Mouse (Mus musculus) adrenal gland, postnatal 14 days (tissue): ENCODE data around the gene Optn. TPM values are rescaled to one million over a fixed set of nuclear protein-coding genes. Genes with fewer than 3 reads are reported as not detected.

ENCODE experiments used
- DNase-seq: peaks from one replicate; pipeline ENCODE4 v3.0.0; 2021; ENCODE audit warnings: mixed read lengths
- total RNA-seq: library from RNA; stranded (reverse); gene quantifications from 2 replicates; pipeline ENCODE4 v1.2.3, GENCODE M21; 2021

Optn gene
- total RNA-seq, 1 experiment from 2014 or later = 77.7 TPM

- no peak for DNase-seq
These were observed 31.2 kb downstream of the Optn start for GRCm38 (mm10) chr2:5032665-5033064.

- no peak for DNase-seq
These were observed 32.6 kb downstream of the Optn start for GRCm38 (mm10) chr2:5031215-5031614.

DNA sequence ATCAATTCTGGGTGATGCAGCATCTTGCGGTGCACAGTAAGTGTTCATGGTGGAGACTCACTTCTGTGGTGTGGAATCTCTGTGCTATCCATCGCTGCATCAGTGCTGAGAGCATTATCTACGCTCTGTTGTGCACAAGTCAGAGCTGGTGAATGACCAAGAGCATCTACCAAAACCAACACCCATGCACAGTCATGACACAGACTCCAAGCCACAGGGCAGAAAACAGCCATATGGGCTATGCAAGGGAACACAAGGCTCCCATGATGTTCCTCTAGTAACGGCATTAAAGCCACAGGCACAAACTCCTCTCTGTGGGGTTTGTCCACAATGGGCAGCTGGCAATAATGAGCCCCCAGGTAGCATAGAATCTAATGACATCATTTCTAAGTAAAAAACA lies 34.0 kb downstream of the Optn start:
- DNase-seq = no peak

- no peak for DNase-seq
These were observed 35.8 kb downstream of the Optn start for GRCm38 (mm10) chr2:5028047-5028446.

DNA sequence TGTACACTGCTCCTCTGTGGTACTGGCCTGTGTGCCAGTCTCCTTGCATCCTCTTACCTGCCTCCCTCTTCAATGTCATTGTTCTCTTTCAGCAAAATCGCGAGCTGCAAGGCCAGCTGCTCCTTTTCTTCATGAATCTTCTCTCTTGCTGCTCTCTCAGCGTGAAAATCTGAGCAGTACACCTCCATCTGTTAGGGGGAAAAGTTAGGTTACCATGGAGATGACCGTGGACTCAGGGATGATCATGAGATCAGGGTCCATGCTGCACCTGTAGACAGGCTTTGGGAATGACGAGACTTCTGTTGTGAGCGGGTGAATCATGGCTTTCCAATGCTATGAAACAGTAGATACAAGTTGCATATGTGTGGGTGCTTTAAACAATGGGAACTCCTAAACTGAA lies 36.8 kb downstream of the Optn start:
- DNase-seq = no peak

DNA sequence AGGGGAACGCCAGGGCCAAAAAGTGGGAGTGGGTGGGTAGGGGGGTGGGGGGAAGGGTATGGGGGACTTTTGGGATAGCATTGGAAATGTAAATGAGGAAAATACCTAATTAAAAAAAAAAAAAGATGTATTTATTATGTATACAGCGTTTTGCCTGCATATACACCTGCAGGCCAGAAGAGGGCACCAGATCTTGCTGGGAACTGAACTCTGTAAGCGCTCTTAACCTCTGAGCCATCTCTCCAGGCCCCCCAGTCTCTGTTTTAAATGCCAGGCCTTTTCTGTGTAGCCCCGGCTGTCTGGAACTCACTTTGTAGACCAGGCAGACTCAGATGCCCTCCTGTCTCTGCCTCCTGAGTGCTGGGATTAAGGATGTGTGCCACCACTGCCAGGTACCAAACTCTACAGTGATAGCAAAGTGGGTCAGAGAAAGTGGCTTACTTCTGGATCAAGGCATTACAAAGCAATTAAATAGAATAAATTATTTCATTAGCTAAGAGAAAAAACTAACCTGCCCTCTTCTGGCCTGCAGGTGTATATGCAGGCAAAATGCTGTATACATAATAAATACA lies 38.6 kb downstream of the Optn start:
- DNase-seq = no peak

- DNase-seq = peak; percentile 28
These were observed 40.0 kb downstream of the Optn start for GRCm38 (mm10) chr2:5023699-5024399.

DNA sequence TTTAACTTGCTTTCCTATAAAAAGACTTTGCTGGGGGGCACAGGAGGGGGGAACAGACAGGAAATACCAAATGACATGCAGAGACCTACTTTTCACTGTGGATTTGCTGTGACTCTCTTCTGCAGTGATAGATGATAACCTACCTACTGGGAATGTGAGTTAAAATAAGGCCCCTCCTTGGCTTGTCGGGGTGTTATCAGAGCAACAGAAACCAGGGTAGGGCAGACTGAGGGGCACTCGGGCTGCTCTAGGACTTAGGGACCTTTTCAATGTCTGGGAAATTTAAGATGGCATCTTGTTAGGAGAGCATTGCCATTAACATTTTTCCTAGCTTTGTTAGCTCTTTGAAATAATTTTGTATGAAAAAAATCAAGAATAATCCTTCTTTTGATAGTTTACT lies 40.6 kb downstream of the Optn start:
- no peak for DNase-seq

DNA sequence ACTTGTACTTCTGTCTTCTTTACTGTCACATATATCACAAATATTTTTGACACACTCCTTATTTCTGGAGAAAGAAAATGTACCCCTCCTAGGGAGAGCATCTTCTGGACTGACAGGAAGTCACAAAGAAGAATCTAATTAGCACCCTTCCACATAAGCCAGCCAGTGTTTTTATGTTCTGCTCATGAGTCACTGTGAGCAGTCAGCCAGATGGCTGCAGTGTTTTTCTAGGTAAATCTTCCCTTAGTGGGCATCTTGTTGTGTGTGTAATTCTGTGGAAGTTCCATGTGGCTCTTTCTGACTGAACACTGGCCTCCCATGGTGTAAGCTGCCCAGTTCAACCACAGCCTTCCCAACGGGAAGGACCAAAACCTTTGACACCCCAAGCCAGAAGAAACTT lies 44.1 kb downstream of the Optn start:
- DNase-seq = no peak

GRCm38 (mm10) chr2:5016922-5017321 lies 46.9 kb downstream of the Optn start:
- no peak for DNase-seq

DNA sequence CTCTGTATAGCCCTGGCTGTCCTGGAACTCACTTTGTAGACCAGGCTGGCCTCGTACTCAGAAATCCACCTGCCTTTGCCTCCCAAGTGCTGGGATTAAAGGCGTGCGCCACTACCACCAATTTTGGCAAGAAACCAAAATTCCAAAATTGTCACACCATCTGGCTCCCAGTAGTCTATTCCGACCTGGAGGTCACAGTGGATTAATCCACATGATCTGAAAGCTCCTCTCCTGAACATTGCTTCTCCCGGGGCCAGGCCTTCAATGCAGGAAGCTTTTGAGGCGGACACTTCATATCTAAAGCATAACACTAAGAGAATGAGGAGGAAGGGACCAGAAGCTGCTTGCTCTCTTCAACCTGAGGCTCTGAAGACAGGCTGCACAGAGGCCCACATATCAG lies 48.3 kb downstream of the Optn start:
- no peak for DNase-seq

DNA sequence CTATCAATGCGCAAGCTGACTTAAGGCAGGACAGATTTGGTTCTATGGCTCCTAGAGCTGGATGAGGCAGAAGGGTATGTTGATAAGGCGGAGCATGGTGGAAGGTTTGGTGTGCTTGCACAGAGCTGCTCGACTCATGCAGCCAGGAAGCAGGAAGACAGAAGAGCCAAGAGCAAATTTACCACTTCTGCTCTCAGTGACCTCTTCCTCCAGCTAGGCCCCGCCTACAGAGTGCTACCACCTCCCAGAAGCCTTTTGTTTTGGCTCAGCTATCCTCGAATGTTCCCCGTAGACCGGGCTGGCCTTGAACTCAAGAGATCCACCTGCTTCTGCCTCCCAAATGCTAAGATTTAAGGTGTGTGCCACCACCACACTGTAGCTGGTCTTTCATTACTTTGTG lies 49.2 kb downstream of the Optn start:
- no peak for DNase-seq

- DNase-seq = peak; percentile 95
These were observed 51.1 kb downstream of the Optn start, which contains the start of gene Mcm10 for GRCm38 (mm10) chr2:5012491-5013324. Mcm10 (minus strand) TSS chr2:5012791.

GRCm38 (mm10) chr2:5011898-5012490 lies 51.9 kb downstream of the Optn start:
- DNase-seq = no peak

GRCm38 (mm10) chr2:5007107-5007506 lies 56.7 kb downstream of the Optn start:
- no peak for DNase-seq

DNA sequence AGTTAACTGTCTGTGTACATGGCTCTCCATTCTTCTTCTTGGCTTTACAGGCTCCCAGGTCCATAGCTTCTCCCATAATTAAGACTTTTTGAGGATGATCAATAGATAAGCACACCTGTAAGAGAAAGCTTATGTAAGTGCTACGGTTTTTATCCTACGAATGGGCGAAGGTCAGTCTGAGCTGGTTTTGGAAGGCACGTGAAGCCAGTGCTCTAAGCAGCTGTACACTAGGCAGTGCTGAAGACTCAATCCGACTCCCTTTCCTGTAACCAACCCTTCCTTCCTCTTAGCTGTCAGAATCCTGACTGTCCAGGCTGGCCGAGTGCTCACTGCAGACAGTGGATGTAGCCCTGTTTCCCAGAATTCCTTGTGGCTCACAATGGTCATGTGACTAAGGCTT lies 62.6 kb downstream of the Optn start:
- DNase-seq = no peak

DNA sequence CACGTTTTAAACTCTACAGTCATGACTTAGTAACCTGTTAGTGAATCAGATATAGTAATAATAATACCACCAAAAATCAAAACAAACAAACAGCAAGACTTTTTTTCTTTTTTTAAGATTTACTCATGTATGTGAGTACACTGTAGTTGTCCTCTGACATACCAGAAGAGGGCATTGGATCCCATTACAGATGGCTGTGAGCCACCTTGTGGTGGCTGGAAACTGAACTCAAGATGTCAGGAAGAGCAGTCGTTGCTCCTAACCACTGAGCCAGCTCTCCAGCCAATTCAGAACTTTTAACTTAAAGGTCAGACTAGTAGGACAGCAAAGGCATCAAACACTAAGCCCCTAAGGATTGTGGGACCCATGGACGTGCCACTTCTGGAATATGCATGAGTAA lies 64.9 kb downstream of the Optn start:
- DNase-seq = no peak

DNA sequence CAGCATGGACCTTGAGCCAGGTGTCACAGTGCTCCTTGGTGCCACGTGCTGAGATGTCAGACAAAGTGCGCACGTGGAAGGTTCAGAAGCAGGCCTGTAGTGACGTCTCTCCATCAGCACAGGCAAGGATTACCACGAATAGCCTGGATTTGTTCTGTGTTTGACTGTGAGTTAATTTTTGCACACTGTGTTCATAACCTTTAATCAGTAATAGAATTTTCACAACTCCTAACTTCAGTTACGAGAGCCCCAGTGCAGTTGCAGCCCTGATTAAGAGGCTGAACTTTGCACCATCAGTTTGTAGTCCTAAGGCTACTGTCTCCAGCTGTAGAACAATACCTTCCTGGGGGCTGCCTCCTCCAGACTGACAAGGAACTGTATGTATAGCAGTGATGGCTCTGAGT lies 67.4 kb downstream of the Optn start:
- DNase-seq = no peak

DNA sequence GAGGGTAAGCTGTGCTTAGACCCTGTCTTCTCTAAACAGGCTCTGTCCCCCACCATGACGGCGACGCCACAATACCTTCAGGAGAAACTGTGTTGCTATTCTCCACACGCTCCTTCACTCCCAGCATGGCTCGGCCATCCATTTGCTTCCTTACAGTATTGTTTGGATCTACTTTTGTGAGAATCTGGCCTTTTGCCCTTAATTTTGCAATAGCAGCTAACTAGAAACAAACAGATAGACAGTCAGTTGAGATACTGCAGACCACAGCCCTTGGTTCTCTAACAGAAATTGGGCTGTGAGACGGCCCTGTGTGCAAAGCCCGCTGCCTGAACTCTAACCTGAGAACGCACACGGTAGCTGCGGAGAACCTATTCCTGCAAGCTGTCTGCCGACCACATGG lies 68.2 kb downstream of the Optn start:
- no peak for DNase-seq

DNA sequence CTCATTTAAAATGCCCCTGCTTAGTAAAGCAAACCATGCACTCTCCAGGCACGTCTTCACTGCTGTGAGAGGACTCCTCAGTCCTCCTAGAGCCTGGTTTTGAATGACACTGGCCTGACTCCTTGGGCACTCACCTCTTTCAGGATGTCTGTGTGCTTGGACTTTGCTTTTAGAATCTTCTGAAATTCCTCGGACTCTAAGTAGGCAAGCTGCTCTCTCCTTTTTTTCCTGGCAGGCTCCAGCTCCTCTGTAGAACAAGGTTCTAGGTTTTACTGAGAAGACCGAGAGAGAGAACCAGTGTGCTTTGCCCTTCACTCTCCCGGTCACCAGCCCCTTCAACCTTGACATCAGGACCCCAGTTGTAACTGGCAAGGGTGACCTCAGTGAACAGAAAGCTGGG lies 69.4 kb downstream of the Optn start:
- no peak for DNase-seq

GRCm38 (mm10) chr2:4993584-4993983 lies 70.3 kb downstream of the Optn start:
- DNase-seq = no peak

- DNase-seq = peak; percentile 24
These were observed 74.9 kb downstream of the Optn start for GRCm38 (mm10) chr2:4988826-4989424.
